Mouse (Mus musculus): Measurements from ENCODE around the gene Abhd12b.

GRCm38 (mm10) chr12:70216229-70216800 lies 62.4 kb downstream of the Abhd12b start:
- TF ChIP-seq CTCF (IDR thresholded peaks at IDR 0.05; ENCODE audit: control insufficient read depth, insufficient read depth, insufficient replicate concordance, low read depth, low read length) (no peak), POLR2A (IDR thresholded peaks at IDR 0.05; ENCODE audit: control insufficient read depth, low read depth, low read length) (no peak)
